ENCODE assay signal across 8 mouse cellular contexts in genomic region chr17:56008356-56009087, GRCm38 (mm10). TPM values are rescaled to one million over a fixed set of nuclear protein-coding genes. Genes with fewer than 3 reads are reported as not detected.
DNase-seq lines count a peak whose midpoint lies in the region; ATAC-seq and TF ChIP-seq lines count a peak whose summit lies in the region.

No protein-coding gene starts in this region.

- peaks cover 34% of the 10 kb centered on the region for H3K36me3 ChIP-seq in forebrain, embryonic 10.5 days (replicated peaks)
- H3K36me3 ChIP-seq in heart, embryonic 15.5 days = peaks cover 15% of the 10 kb centered on the region
- no peaks in the 10 kb centered on the region for H3K36me3 ChIP-seq in liver, embryonic 14.5 days (replicated peaks; ENCODE audit: control insufficient read depth, insufficient read depth, low read depth)
- peaks cover 12% of the 10 kb centered on the region; the same call in 1 of the 2 replicates for H3K36me3 ChIP-seq in neural tube, embryonic 11.5 days (ENCODE audit: control insufficient read depth, insufficient read depth, low read length)
- peaks cover 4% of the 10 kb centered on the region; the same call in 1 of the 2 replicates for H3K36me3 ChIP-seq in stomach, postnatal 0 days (ENCODE audit: control insufficient read depth, insufficient read depth, low read length)

- H3K27ac ChIP-seq in forebrain, embryonic 10.5 days = peak overlapping the region; percentile 97
- H3K27ac ChIP-seq in heart, embryonic 15.5 days = peak overlapping the region; percentile 92
- H3K27ac ChIP-seq in liver, embryonic 14.5 days = peak overlapping the region; percentile 59
- peak overlapping the region; percentile 95 for H3K27ac ChIP-seq in neural tube, embryonic 11.5 days (ENCODE audit: low read depth, low read length)
- H3K27ac ChIP-seq in stomach, postnatal 0 days (replicated peaks) = peak overlapping the region; percentile 89

- TF ChIP-seq EP300 in liver, embryonic 14.5 days (IDR thresholded peaks at IDR 0.05; ENCODE audit: low read depth) = no peak
- peak; percentile 21 for TF ChIP-seq EP300 in stomach, postnatal 0 days (optimal IDR thresholded peaks at IDR 0.05)

- peaks cover 48% of the 10 kb centered on the region for H3K4me1 ChIP-seq in forebrain, embryonic 10.5 days
- peaks cover 33% of the 10 kb centered on the region for H3K4me1 ChIP-seq in heart, embryonic 15.5 days (replicated peaks)
- H3K4me1 ChIP-seq in liver, embryonic 14.5 days (replicated peaks; ENCODE audit: control insufficient read depth in 2 of 2, insufficient read depth in 2 of 2, low read length in 1 of 2) = peaks cover 0 to 18% of the 10 kb centered on the region in 2 experiments; a peak in 3 of 4 replicates
- H3K4me1 ChIP-seq in neural tube, embryonic 11.5 days (ENCODE audit: control insufficient read depth, insufficient read depth, low read length) = peaks cover 10% of the 10 kb centered on the region
- H3K4me1 ChIP-seq in stomach, postnatal 0 days (replicated peaks; ENCODE audit: control insufficient read depth, insufficient read depth) = peaks cover 4% of the 10 kb centered on the region; the same call in 1 of the 2 replicates

- peak overlapping the region; percentile 85 for H3K4me3 ChIP-seq in forebrain, embryonic 10.5 days
- H3K4me3 ChIP-seq in heart, embryonic 15.5 days = peak overlapping the region; percentile 84
- H3K4me3 ChIP-seq in liver, embryonic 14.5 days (ENCODE audit: insufficient read depth in 1 of 2, low read depth in 2 of 2, low read length in 2 of 2) = peak overlapping the region; percentile 62 to 77
- H3K4me3 ChIP-seq in neural tube, embryonic 11.5 days (ENCODE audit: low read depth, low read length) = peak overlapping the region; percentile 85
- H3K4me3 ChIP-seq in stomach, postnatal 0 days (ENCODE audit: low read depth, low read length) = peak overlapping the region; percentile 80

- peak; percentile 75 to 83 for DNase-seq in CD8-positive naive resting alpha-beta T cell, adult 2 months (ENCODE audit: low read depth in 2 of 2, low spot score in 2 of 2)
- DNase-seq in c-Kit-positive CD71-negative TER-119-negative erythroid progenitor cells, embryonic 14.5 days (ENCODE audit: low read depth) = peak; percentile 87
- peak; percentile 96 for DNase-seq in forebrain, embryonic 10.5 days (ENCODE audit: extremely low spot score, low spot score)
- peak; percentile 94 to 98 for DNase-seq in kidney, postnatal 25 days
- peak; percentile 89 to 91 (median 90) for DNase-seq in liver, embryonic 14.5 days (ENCODE audit: low read depth in 3 of 3, low spot score in 3 of 3)
- peak; percentile 96 for DNase-seq in neural tube, embryonic 11.5 days (ENCODE audit: low spot score)
- DNase-seq in stomach, postnatal 0 days (ENCODE audit: low spot score) = peak; percentile 93

- H3K27me3 ChIP-seq in forebrain, embryonic 10.5 days (ENCODE audit: poor library complexity, severe bottlenecking) = peaks cover 9% of the 10 kb centered on the region
- H3K27me3 ChIP-seq in heart, embryonic 15.5 days = no peaks in the 10 kb centered on the region
- no peaks in the 10 kb centered on the region for H3K27me3 ChIP-seq in liver, embryonic 14.5 days (ENCODE audit: control insufficient read depth, insufficient read depth, low read length)
- H3K27me3 ChIP-seq in neural tube, embryonic 11.5 days (ENCODE audit: control insufficient read depth, insufficient read depth, low read length) = 0 out of 2 replicates have a peak, but pooled peaks cover 2% of the 10 kb centered on the region
- H3K27me3 ChIP-seq in stomach, postnatal 0 days (ENCODE audit: control insufficient read depth, insufficient read depth, low read length) = 0 out of 2 replicates have a peak, but pooled peaks cover 2% of the 10 kb centered on the region

- WGBS in forebrain, embryonic 10.5 days = under 1% methylated on average over 21 of the region's 21 CpGs
- WGBS in heart, embryonic 15.5 days = under 1% methylated on average over 21 of the region's 21 CpGs
- under 1% methylated on average over 21 of the region's 21 CpGs for WGBS in liver, embryonic 14.5 days (ENCODE audit: insufficient replicate concordance)
- under 1% methylated on average over 21 of the region's 21 CpGs for WGBS in neural tube, embryonic 11.5 days
- under 1% methylated on average over 21 of the region's 21 CpGs for WGBS in stomach, postnatal 0 days

- ATAC-seq in heart, embryonic 15.5 days (replicated peaks; ENCODE audit: insufficient number of reproducible peaks, insufficient read depth, low FRiP score, low read depth) = peak; percentile 90
- ATAC-seq in liver, embryonic 14.5 days (ENCODE audit: insufficient read depth) = peak; percentile 83
- ATAC-seq in neural tube, embryonic 11.5 days (ENCODE audit: insufficient read depth, low FRiP score, low TSS enrichment) = peak; percentile 94
- peak; percentile 95 for ATAC-seq in stomach, postnatal 0 days (ENCODE audit: low FRiP score, low TSS enrichment)

- TF ChIP-seq CTCF in liver, embryonic 14.5 days (IDR thresholded peaks at IDR 0.05; ENCODE audit: low read depth) = no peak
- no peak for TF ChIP-seq CTCF in stomach, postnatal 0 days (IDR thresholded peaks at IDR 0.05; ENCODE audit: low read depth)

- H3K9ac ChIP-seq in heart, embryonic 15.5 days = peak overlapping the region; percentile 58
- H3K9ac ChIP-seq in liver, embryonic 14.5 days (replicated peaks) = peak overlapping the region; percentile 55
- peak overlapping the region; percentile 90 for H3K9ac ChIP-seq in neural tube, embryonic 11.5 days (ENCODE audit: low read length)
- peak overlapping the region; percentile 74 for H3K9ac ChIP-seq in stomach, postnatal 0 days (ENCODE audit: low read length)

- H3K4me2 ChIP-seq in heart, embryonic 15.5 days = peak overlapping the region; percentile 92
- H3K4me2 ChIP-seq in liver, embryonic 14.5 days (ENCODE audit: low read depth) = peak overlapping the region; percentile 95
- H3K4me2 ChIP-seq in neural tube, embryonic 11.5 days (ENCODE audit: low read depth) = peak overlapping the region; percentile 98
- peak overlapping the region; percentile 100 for H3K4me2 ChIP-seq in stomach, postnatal 0 days (replicated peaks; ENCODE audit: low read depth)

- H3K9me3 ChIP-seq in forebrain, embryonic 10.5 days = no peaks in the 10 kb centered on the region
- no peaks in the 10 kb centered on the region for H3K9me3 ChIP-seq in heart, embryonic 15.5 days (replicated peaks)
- H3K9me3 ChIP-seq in liver, embryonic 14.5 days (ENCODE audit: control insufficient read depth, low read length) = no peaks in the 10 kb centered on the region
- H3K9me3 ChIP-seq in neural tube, embryonic 11.5 days (ENCODE audit: control insufficient read depth, low read length) = no peaks in the 10 kb centered on the region
- H3K9me3 ChIP-seq in stomach, postnatal 0 days (ENCODE audit: control insufficient read depth, low read length) = no peaks in the 10 kb centered on the region

RNA-seq across cellular contexts. Expression of gene Mpnd, which starts 3.0 kb away (rescaled TPM):
- 105 and 114 TPM in 2 replicates for polyA plus RNA-seq in forebrain, embryonic 10.5 days (2016; fragmentation: Nextera tagmentation; extraction: Ambion mirVana)
- polyA plus RNA-seq in heart, embryonic 15.5 days (2015; fragmentation: Nextera tagmentation; extraction: Ambion mirVana) = 61.1 and 81.1 TPM in 2 replicates
- 15.7 TPM in 2 replicates for polyA plus RNA-seq in liver, embryonic 14.5 days (2012; rRNA removed)
- 12.9 and 14.8 TPM in 2 replicates for polyA plus RNA-seq in liver, embryonic 14.5 days (2014; fragmentation: Nextera tagmentation; extraction: Ambion mirVana)
- 157 and 176 TPM in 2 replicates for polyA plus RNA-seq in neural tube, embryonic 11.5 days (2014; fragmentation: Nextera tagmentation; extraction: Ambion mirVana)
- polyA plus RNA-seq in stomach, postnatal 0 days (2015; fragmentation: Nextera tagmentation; extraction: Ambion mirVana) = 28.9 and 34.9 TPM in 2 replicates

RNA-seq across cellular contexts. Expression of gene Stap2, which starts 3.1 kb away (rescaled TPM):
- 5.6 and 7.4 TPM in 2 replicates for polyA plus RNA-seq in forebrain, embryonic 10.5 days (2016; fragmentation: Nextera tagmentation; extraction: Ambion mirVana)
- polyA plus RNA-seq in heart, embryonic 15.5 days (2015; fragmentation: Nextera tagmentation; extraction: Ambion mirVana) = 13.7 and 17.2 TPM in 2 replicates
- 1.9 and 2.0 TPM in 2 replicates for polyA plus RNA-seq in liver, embryonic 14.5 days (2012; rRNA removed)
- 1.8 and 2.8 TPM in 2 replicates for polyA plus RNA-seq in liver, embryonic 14.5 days (2014; fragmentation: Nextera tagmentation; extraction: Ambion mirVana)
- polyA plus RNA-seq in neural tube, embryonic 11.5 days (2014; fragmentation: Nextera tagmentation; extraction: Ambion mirVana) = 5.4 and 6.3 TPM in 2 replicates
- polyA plus RNA-seq in stomach, postnatal 0 days (2015; fragmentation: Nextera tagmentation; extraction: Ambion mirVana) = 44.2 and 50.6 TPM in 2 replicates

RNA-seq across cellular contexts. Expression of gene Fsd1, which starts 22.2 kb away (rescaled TPM):
- 74.4 and 80.9 TPM in 2 replicates for polyA plus RNA-seq in forebrain, embryonic 10.5 days (2016; fragmentation: Nextera tagmentation; extraction: Ambion mirVana)
- 2.6 and 5.0 TPM in 2 replicates for polyA plus RNA-seq in heart, embryonic 15.5 days (2015; fragmentation: Nextera tagmentation; extraction: Ambion mirVana)
- polyA plus RNA-seq in liver, embryonic 14.5 days (2012; rRNA removed) = 0.27 and 0.30 TPM in 2 replicates
- polyA plus RNA-seq in liver, embryonic 14.5 days (2014; fragmentation: Nextera tagmentation; extraction: Ambion mirVana) = 0.19 and 0.33 TPM in 2 replicates
- 68.3 and 86.8 TPM in 2 replicates for polyA plus RNA-seq in neural tube, embryonic 11.5 days (2014; fragmentation: Nextera tagmentation; extraction: Ambion mirVana)
- 2.7 and 3.5 TPM in 2 replicates for polyA plus RNA-seq in stomach, postnatal 0 days (2015; fragmentation: Nextera tagmentation; extraction: Ambion mirVana)

RNA-seq across cellular contexts. Expression of gene Sh3gl1, which starts 27.9 kb away (rescaled TPM):
- 152 and 157 TPM in 2 replicates for polyA plus RNA-seq in forebrain, embryonic 10.5 days (2016; fragmentation: Nextera tagmentation; extraction: Ambion mirVana)
- polyA plus RNA-seq in heart, embryonic 15.5 days (2015; fragmentation: Nextera tagmentation; extraction: Ambion mirVana) = 67.0 and 93.4 TPM in 2 replicates
- 28.8 and 30.0 TPM in 2 replicates for polyA plus RNA-seq in liver, embryonic 14.5 days (2012; rRNA removed)
- polyA plus RNA-seq in liver, embryonic 14.5 days (2014; fragmentation: Nextera tagmentation; extraction: Ambion mirVana) = 32.5 and 32.9 TPM in 2 replicates
- 122 and 125 TPM in 2 replicates for polyA plus RNA-seq in neural tube, embryonic 11.5 days (2014; fragmentation: Nextera tagmentation; extraction: Ambion mirVana)
- polyA plus RNA-seq in stomach, postnatal 0 days (2015; fragmentation: Nextera tagmentation; extraction: Ambion mirVana) = 100 and 101 TPM in 2 replicates

RNA-seq across cellular contexts. Expression of gene Chaf1a, which starts 31.7 kb away (rescaled TPM):
- polyA plus RNA-seq in forebrain, embryonic 10.5 days (2016; fragmentation: Nextera tagmentation; extraction: Ambion mirVana) = 53.9 and 54.7 TPM in 2 replicates
- polyA plus RNA-seq in heart, embryonic 15.5 days (2015; fragmentation: Nextera tagmentation; extraction: Ambion mirVana) = 10.1 and 15.0 TPM in 2 replicates
- polyA plus RNA-seq in liver, embryonic 14.5 days (2012; rRNA removed) = 10.8 and 14.6 TPM in 2 replicates
- 10.2 and 13.0 TPM in 2 replicates for polyA plus RNA-seq in liver, embryonic 14.5 days (2014; fragmentation: Nextera tagmentation; extraction: Ambion mirVana)
- 23.5 and 25.0 TPM in 2 replicates for polyA plus RNA-seq in neural tube, embryonic 11.5 days (2014; fragmentation: Nextera tagmentation; extraction: Ambion mirVana)
- polyA plus RNA-seq in stomach, postnatal 0 days (2015; fragmentation: Nextera tagmentation; extraction: Ambion mirVana) = 4.5 and 5.0 TPM in 2 replicates

Comparison
In these comparisons a context has a peak if more than half of its experiments do, and no peak if none do; other contexts are left out.
1. Peak in every context shown above with its lines: DNase-seq, ATAC-seq, H3K4me3 ChIP-seq and H3K27ac ChIP-seq.
2. RNA of gene Fsd1, which starts 22.2 kb away (polyA plus RNA-seq): 68.3 to 86.8 TPM in neural tube, embryonic 11.5 days and 74.4 to 80.9 TPM in forebrain, embryonic 10.5 days; 2.7 to 3.5 TPM in stomach, postnatal 0 days, 2.6 to 5.0 TPM in heart, embryonic 15.5 days and 0.19 to 0.33 TPM in liver, embryonic 14.5 days; every median in the first group is over 10 times any median in the second.